Mouse (Mus musculus): ENCODE data around the gene Dock1. TPM values are rescaled to one million over a fixed set of nuclear protein-coding genes. Genes with fewer than 3 reads are reported as not detected.

The Dock1 gene
- polyA plus RNA-seq, 1 experiment from 2014 or later: 25.6 TPM

- peaks cover 6% of the 10 kb centered on the region; the same call in 1 of the 2 replicates for H3K36me3 ChIP-seq (replicated peaks)
- WGBS: 82% methylated on average over 2 of the region's 2 CpGs
- no peak overlapping the region for H3K4me3 ChIP-seq
- H3K9me3 ChIP-seq: no peaks in the 10 kb centered on the region
- no peak overlapping the region for H3K27ac ChIP-seq
- no peaks in the 10 kb centered on the region; the same call in 1 of the 2 replicates for H3K4me1 ChIP-seq
- no peaks in the 10 kb centered on the region for H3K27me3 ChIP-seq (ENCODE audit: poor library complexity, severe bottlenecking)
- DNase-seq (ENCODE audit: extremely low spot score, low spot score): no peak
These were observed 224.2 kb downstream of the Dock1 start for GRCm38 (mm10) chr7:134894604-134895003.

GRCm38 (mm10) chr7:134899462-134899861 lies 229.0 kb downstream of the Dock1 start:
- Histone ChIP-seq H3K4me1 (no peaks in the 10 kb centered on the region; the same call in 1 of the 2 replicates), H3K27me3 (ENCODE audit: poor library complexity, severe bottlenecking) (no peaks in the 10 kb centered on the region), H3K4me3 (no peak overlapping the region), H3K27ac (no peak overlapping the region), H3K36me3 (replicated peaks) (peaks cover 6% of the 10 kb centered on the region; the same call in 1 of the 2 replicates), H3K9me3 (no peaks in the 10 kb centered on the region)
- DNase-seq (ENCODE audit: extremely low spot score, low spot score): no peak
- 90% methylated on average over 2 of the region's 2 CpGs for WGBS

GRCm38 (mm10) chr7:134901992-134902391 lies 231.5 kb downstream of the Dock1 start:
- H3K36me3 ChIP-seq (replicated peaks): peaks cover 4% of the 10 kb centered on the region; the same call in 1 of the 2 replicates
- no peaks in the 10 kb centered on the region for H3K4me1 ChIP-seq
- no peaks in the 10 kb centered on the region for H3K27me3 ChIP-seq (ENCODE audit: poor library complexity, severe bottlenecking)
- no peak for DNase-seq (ENCODE audit: extremely low spot score, low spot score)
- no peak overlapping the region for H3K4me3 ChIP-seq
- whole genome bisulfite sequencing: 82% methylated on average over 2 of the region's 2 CpGs
- H3K27ac ChIP-seq: no peak overlapping the region
- no peaks in the 10 kb centered on the region for H3K9me3 ChIP-seq

- Histone ChIP-seq H3K4me1 (peaks cover 6% of the 10 kb centered on the region), H3K36me3 (replicated peaks) (no peaks in the 10 kb centered on the region), H3K9me3 (no peaks in the 10 kb centered on the region), H3K4me3 (no peak overlapping the region), H3K27me3 (ENCODE audit: poor library complexity, severe bottlenecking) (peaks cover 15% of the 10 kb centered on the region), H3K27ac (no peak overlapping the region)
- DNase-seq (ENCODE audit: extremely low spot score, low spot score): no peak
- 72% methylated on average over 2 of the region's 2 CpGs for WGBS
These were observed 261.4 kb downstream of the Dock1 start for GRCm38 (mm10) chr7:134931886-134932285.

GRCm38 (mm10) chr7:134937471-134937926 lies 267.0 kb downstream of the Dock1 start:
- peak overlapping the region; percentile 63 for H3K4me3 ChIP-seq
- no peaks in the 10 kb centered on the region for H3K9me3 ChIP-seq
- peaks cover 43% of the 10 kb centered on the region for H3K27me3 ChIP-seq (ENCODE audit: poor library complexity, severe bottlenecking)
- H3K36me3 ChIP-seq (replicated peaks): no peaks in the 10 kb centered on the region
- 0% methylated on average over 34 of the region's 37 CpGs for WGBS
- peak; percentile 36 for DNase-seq (ENCODE audit: extremely low spot score, low spot score)
- H3K27ac ChIP-seq: peak overlapping the region; percentile 72
- peaks cover 28% of the 10 kb centered on the region for H3K4me1 ChIP-seq

GRCm38 (mm10) chr7:134937927-134938609 lies 267.6 kb downstream of the Dock1 start, which contains the start of gene Fam196a:
Fam196a (minus strand) TSS chr7:134938430.
- no peaks in the 10 kb centered on the region for H3K9me3 ChIP-seq
- no peaks in the 10 kb centered on the region for H3K36me3 ChIP-seq (replicated peaks)
- peak within 1 kb of the TSS; percentile 72 for H3K27ac ChIP-seq
- peaks cover 28% of the 10 kb centered on the region for H3K4me1 ChIP-seq
- DNase-seq (ENCODE audit: extremely low spot score, low spot score): peak; percentile 65
- H3K27me3 ChIP-seq (ENCODE audit: poor library complexity, severe bottlenecking): peaks cover 43% of the 10 kb centered on the region
- peak within 1 kb of the TSS; percentile 63 for H3K4me3 ChIP-seq
- under 1% methylated on average over 67 of the region's 71 CpGs for WGBS

- WGBS: 92% methylated on average over 6 of the region's 6 CpGs
- Histone ChIP-seq H3K9me3 (no peaks in the 10 kb centered on the region), H3K36me3 (replicated peaks) (no peaks in the 10 kb centered on the region), H3K27me3 (ENCODE audit: poor library complexity, severe bottlenecking) (peaks cover 27% of the 10 kb centered on the region), H3K4me3 (no peak overlapping the region), H3K27ac (no peak overlapping the region), H3K4me1 (peaks cover 26% of the 10 kb centered on the region)
- no peak for DNase-seq (ENCODE audit: extremely low spot score, low spot score)
These were observed 271.4 kb downstream of the Dock1 start for GRCm38 (mm10) chr7:134941891-134942290.

GRCm38 (mm10) chr7:134943063-134943462 lies 272.6 kb downstream of the Dock1 start:
- 71% methylated on average over 6 of the region's 6 CpGs for WGBS
- Histone ChIP-seq H3K27ac (no peak overlapping the region), H3K27me3 (ENCODE audit: poor library complexity, severe bottlenecking) (peaks cover 16% of the 10 kb centered on the region), H3K9me3 (no peaks in the 10 kb centered on the region), H3K4me3 (no peak overlapping the region), H3K4me1 (peaks cover 14% of the 10 kb centered on the region), H3K36me3 (replicated peaks) (no peaks in the 10 kb centered on the region)
- DNase-seq (ENCODE audit: extremely low spot score, low spot score): no peak

GRCm38 (mm10) chr7:134943701-134944100 lies 273.2 kb downstream of the Dock1 start:
- Histone ChIP-seq H3K27me3 (ENCODE audit: poor library complexity, severe bottlenecking) (peaks cover 9% of the 10 kb centered on the region), H3K9me3 (no peaks in the 10 kb centered on the region), H3K36me3 (replicated peaks) (no peaks in the 10 kb centered on the region), H3K4me1 (peaks cover 8% of the 10 kb centered on the region), H3K4me3 (no peak overlapping the region), H3K27ac (no peak overlapping the region)
- WGBS: 84% methylated on average over 7 of the region's 7 CpGs
- no peak for DNase-seq (ENCODE audit: extremely low spot score, low spot score)

- H3K9me3 ChIP-seq: no peaks in the 10 kb centered on the region
- no peaks in the 10 kb centered on the region for H3K36me3 ChIP-seq (replicated peaks)
- no peak overlapping the region for H3K4me3 ChIP-seq
- H3K27ac ChIP-seq: no peak overlapping the region
- WGBS: 74% methylated on average over 7 of the region's 7 CpGs
- no peaks in the 10 kb centered on the region for H3K27me3 ChIP-seq (ENCODE audit: poor library complexity, severe bottlenecking)
- H3K4me1 ChIP-seq: 0 out of 2 replicates have a peak, but pooled peaks cover 3% of the 10 kb centered on the region
- DNase-seq (ENCODE audit: extremely low spot score, low spot score): no peak
These were observed 275.7 kb downstream of the Dock1 start for GRCm38 (mm10) chr7:134945925-134946716.

GRCm38 (mm10) chr7:134959086-134959485 lies 288.6 kb downstream of the Dock1 start:
- WGBS: 93% methylated on average over 6 of the region's 6 CpGs
- no peaks in the 10 kb centered on the region for H3K4me1 ChIP-seq

GRCm38 (mm10) chr7:134960871-134961270 lies 290.4 kb downstream of the Dock1 start:
- Histone ChIP-seq H3K9me3 (no peaks in the 10 kb centered on the region), H3K27ac (no peak overlapping the region), H3K4me1 (no peaks in the 10 kb centered on the region), H3K27me3 (ENCODE audit: poor library complexity, severe bottlenecking) (no peaks in the 10 kb centered on the region), H3K36me3 (replicated peaks) (no peaks in the 10 kb centered on the region), H3K4me3 (no peak overlapping the region)
- no peak for DNase-seq (ENCODE audit: extremely low spot score, low spot score)
- WGBS: 56% methylated on average over 4 of the region's 4 CpGs

More at GRCm38 (mm10) chr7:134959086-134959485, 288.6 kb downstream of the Dock1 start:
- no peaks in the 10 kb centered on the region for H3K9me3 ChIP-seq
- no peak for DNase-seq (ENCODE audit: extremely low spot score, low spot score)
- H3K27me3 ChIP-seq (ENCODE audit: poor library complexity, severe bottlenecking): no peaks in the 10 kb centered on the region
- H3K27ac ChIP-seq: no peak overlapping the region
- H3K36me3 ChIP-seq (replicated peaks): no peaks in the 10 kb centered on the region
- no peak overlapping the region for H3K4me3 ChIP-seq

- no peak overlapping the region for H3K4me3 ChIP-seq
- H3K4me1 ChIP-seq: no peaks in the 10 kb centered on the region
- no peak for DNase-seq (ENCODE audit: extremely low spot score, low spot score)
- 91% methylated on average over 2 of the region's 2 CpGs for WGBS
- H3K27ac ChIP-seq: no peak overlapping the region
- no peaks in the 10 kb centered on the region for H3K36me3 ChIP-seq (replicated peaks)
- H3K9me3 ChIP-seq: no peaks in the 10 kb centered on the region
- H3K27me3 ChIP-seq (ENCODE audit: poor library complexity, severe bottlenecking): no peaks in the 10 kb centered on the region
These were observed 291.2 kb downstream of the Dock1 start for GRCm38 (mm10) chr7:134961608-134962007.

Data from forebrain, embryonic 10.5 days (tissue).